In genomic region chr16:21833469-21833868, GRCm38 (mm10) we compare ENCODE assay signal across 25 mouse cellular contexts. TPM values are rescaled to one million over a fixed set of nuclear protein-coding genes. Genes with fewer than 3 reads are reported as not detected.
A peak's percentile ranks its signal among the peaks of the same experiment; 100 is the strongest.
DNase-seq lines count a peak whose midpoint lies in the region; ATAC-seq and TF ChIP-seq lines count a peak whose summit lies in the region.
"Had no signal": no experiment of that assay in that cellular context is flagged by ENCODE, and none has a peak within 500 bp of the region (broad histone marks: within the 10 kb centered on the region; RNA-seq: fewer than 3 reads in every experiment).

No protein-coding gene starts in this region.

- DNase-seq in kidney, adult 2 months = no peak
- no peak for DNase-seq in kidney, postnatal 14 days
- no peak for DNase-seq in lung, postnatal 0 days (ENCODE audit: low spot score)
- no peak for DNase-seq in lung, postnatal 36 days
- peak; percentile 43 for DNase-seq in thymus, postnatal 4 days
- no peak for DNase-seq in thymus, adult 18-20 months
- DNase-seq in stomach, postnatal 0 days (ENCODE audit: low spot score) = no peak
- no peak for DNase-seq in frontal cortex, postnatal 10 days (ENCODE audit: low spot score in 2 of 2)
- DNase-seq: adrenal gland, postnatal 14 days; B cell, adult 2 months; cerebellum, adult 11-12 months; cerebellum, adult 9-11 months; gastrocnemius, postnatal 14 days; heart, postnatal 4 days; kidney, adult 11 months; liver; right cerebral cortex, postnatal 25 days had no signal

- TF ChIP-seq POLR2A in kidney, adult 2 months (IDR thresholded peaks at IDR 0.05; ENCODE audit: low read depth, low read length) = no peak

- ATAC-seq in lung, postnatal 0 days = no peak
- no peak for ATAC-seq in stomach, postnatal 0 days (ENCODE audit: low FRiP score, low TSS enrichment)
- ATAC-seq: forebrain, embryonic 15.5 days had no signal

- H3K4me2 ChIP-seq in lung, postnatal 0 days (replicated peaks; ENCODE audit: low read depth, low read length) = no peak overlapping the region
- no peak overlapping the region for H3K4me2 ChIP-seq in stomach, postnatal 0 days (replicated peaks; ENCODE audit: low read depth)
- H3K4me2 ChIP-seq: embryonic facial prominence, embryonic 13.5 days; forebrain, embryonic 15.5 days; heart, embryonic 12.5 days; hindbrain, embryonic 13.5 days; liver, embryonic 15.5 days; neural tube, embryonic 13.5 days; stomach, embryonic 15.5 days had no signal

- TF ChIP-seq CTCF in kidney, adult 2 months (conservative IDR thresholded peaks at IDR 0.05; ENCODE audit: insufficient read depth, insufficient read length, low read depth, low read length) = 0 out of 2 replicates have a peak, but pooled peaks have one; percentile 10
- TF ChIP-seq CTCF in lung, postnatal 0 days (IDR thresholded peaks at IDR 0.05) = 0 out of 2 replicates have a peak, but pooled peaks have one; percentile 27
- peak; percentile 27; the same call in 1 of the 2 replicates for TF ChIP-seq CTCF in stomach, postnatal 0 days (IDR thresholded peaks at IDR 0.05; ENCODE audit: low read depth)

- H3K4me1 ChIP-seq in kidney, adult 2 months (ENCODE audit: control insufficient read depth, insufficient read depth, low read length) = peaks cover 14% of the 10 kb centered on the region
- H3K4me1 ChIP-seq in lung, postnatal 0 days (ENCODE audit: insufficient read depth, low read depth, low read length) = no peaks in the 10 kb centered on the region
- no peaks in the 10 kb centered on the region for H3K4me1 ChIP-seq in stomach, postnatal 0 days (replicated peaks; ENCODE audit: control insufficient read depth, insufficient read depth)
- H3K4me1 ChIP-seq: forebrain, embryonic 15.5 days; heart, embryonic 12.5 days; stomach, embryonic 15.5 days had no signal

- 84% methylated on average over 1 of the region's 1 CpGs for WGBS in kidney, adult 2 months
- 74% methylated on average over 1 of the region's 1 CpGs for WGBS in lung, postnatal 0 days
- 62% methylated on average over 1 of the region's 1 CpGs for WGBS in stomach, postnatal 0 days

- no peak overlapping the region for H3K9ac ChIP-seq in lung, postnatal 0 days (replicated peaks; ENCODE audit: low read depth)
- H3K9ac ChIP-seq in stomach, postnatal 0 days (ENCODE audit: low read length) = no peak overlapping the region
- H3K9ac ChIP-seq: embryonic facial prominence, embryonic 13.5 days; forebrain, embryonic 15.5 days; heart, embryonic 12.5 days; hindbrain, embryonic 13.5 days; liver, embryonic 15.5 days; neural tube, embryonic 13.5 days; stomach, embryonic 15.5 days had no signal

- no peaks in the 10 kb centered on the region for H3K27me3 ChIP-seq in kidney, adult 2 months (replicated peaks; ENCODE audit: control insufficient read depth, insufficient read depth, low read length)
- no peaks in the 10 kb centered on the region for H3K27me3 ChIP-seq in lung, postnatal 0 days (replicated peaks; ENCODE audit: insufficient read depth, low read length)
- no peaks in the 10 kb centered on the region for H3K27me3 ChIP-seq in stomach, postnatal 0 days (ENCODE audit: control insufficient read depth, insufficient read depth, low read length)
- H3K27me3 ChIP-seq: embryonic facial prominence, embryonic 13.5 days; forebrain, embryonic 15.5 days; heart, embryonic 12.5 days; hindbrain, embryonic 13.5 days; liver, embryonic 15.5 days; neural tube, embryonic 13.5 days; stomach, embryonic 15.5 days had no signal

- no peak overlapping the region for H3K27ac ChIP-seq in kidney, adult 2 months (ENCODE audit: insufficient read depth, low read depth, low read length)
- no peak overlapping the region for H3K27ac ChIP-seq in lung, postnatal 0 days (ENCODE audit: low read length)
- H3K27ac ChIP-seq in stomach, postnatal 0 days (replicated peaks) = no peak overlapping the region
- H3K27ac ChIP-seq: embryonic facial prominence, embryonic 13.5 days; forebrain, embryonic 10.5 days; forebrain, embryonic 15.5 days; hindbrain, embryonic 13.5 days; liver, embryonic 15.5 days; neural tube, embryonic 13.5 days; stomach, embryonic 15.5 days had no signal

- H3K4me3 ChIP-seq in kidney, adult 2 months (ENCODE audit: insufficient read depth, low read depth, low read length) = no peak overlapping the region
- no peak overlapping the region for H3K4me3 ChIP-seq in lung, postnatal 0 days (ENCODE audit: low read depth, low read length)
- no peak overlapping the region for H3K4me3 ChIP-seq in stomach, postnatal 0 days (ENCODE audit: low read depth, low read length)
- H3K4me3 ChIP-seq: embryonic facial prominence, embryonic 13.5 days; forebrain, embryonic 10.5 days; forebrain, embryonic 15.5 days; heart, embryonic 12.5 days; hindbrain, embryonic 13.5 days; liver, embryonic 15.5 days; neural tube, embryonic 13.5 days; stomach, embryonic 15.5 days had no signal

- H3K36me3 ChIP-seq in kidney, adult 2 months (ENCODE audit: control insufficient read depth, insufficient read depth, low read length) = no peaks in the 10 kb centered on the region
- H3K36me3 ChIP-seq in lung, postnatal 0 days (ENCODE audit: insufficient read depth, low read length) = no peaks in the 10 kb centered on the region
- H3K36me3 ChIP-seq in stomach, postnatal 0 days (ENCODE audit: control insufficient read depth, insufficient read depth, low read length) = no peaks in the 10 kb centered on the region
- H3K36me3 ChIP-seq: embryonic facial prominence, embryonic 13.5 days; forebrain, embryonic 10.5 days; forebrain, embryonic 15.5 days; heart, embryonic 12.5 days; hindbrain, embryonic 13.5 days; liver, embryonic 15.5 days; neural tube, embryonic 13.5 days; stomach, embryonic 15.5 days had no signal

- TF ChIP-seq EP300 in lung, postnatal 0 days (IDR thresholded peaks at IDR 0.05) = no peak
- no peak for TF ChIP-seq EP300 in stomach, postnatal 0 days (optimal IDR thresholded peaks at IDR 0.05)

- H3K9me3 ChIP-seq in lung, postnatal 0 days (ENCODE audit: low read length) = no peaks in the 10 kb centered on the region
- H3K9me3 ChIP-seq in stomach, postnatal 0 days (ENCODE audit: control insufficient read depth, low read length) = no peaks in the 10 kb centered on the region
- H3K9me3 ChIP-seq: embryonic facial prominence, embryonic 13.5 days; forebrain, embryonic 10.5 days; forebrain, embryonic 15.5 days; heart, embryonic 12.5 days; hindbrain, embryonic 13.5 days; liver, embryonic 15.5 days; neural tube, embryonic 13.5 days; stomach, embryonic 15.5 days had no signal

RNA-seq across cellular contexts. Expression of gene Map3k13, which starts 39.3 kb away (rescaled TPM):
- 4.6 and 4.8 TPM in 2 replicates for polyA plus RNA-seq in kidney, adult 2 months (2012; rRNA removed)
- polyA plus RNA-seq in lung, postnatal 0 days (2015; fragmentation: Nextera tagmentation; extraction: Ambion mirVana) = 0.37 TPM in 2 replicates
- polyA plus RNA-seq in stomach, postnatal 0 days (2015; fragmentation: Nextera tagmentation; extraction: Ambion mirVana) = 0.40 and 0.50 TPM in 2 replicates

RNA-seq across cellular contexts. Expression of gene Ehhadh, which starts 45.9 kb away (rescaled TPM):
- 224 and 248 TPM in 2 replicates for polyA plus RNA-seq in kidney, adult 2 months (2012; rRNA removed)
- polyA plus RNA-seq in lung, postnatal 0 days (2015; fragmentation: Nextera tagmentation; extraction: Ambion mirVana) = 2.0 and 2.5 TPM in 2 replicates
- polyA plus RNA-seq in stomach, postnatal 0 days (2015; fragmentation: Nextera tagmentation; extraction: Ambion mirVana) = 29.0 and 30.9 TPM in 2 replicates
